Mouse (Mus musculus) forebrain, postnatal 0 days (tissue): ENCODE results near the gene Tes3-ps. TPM values are rescaled to one million over a fixed set of nuclear protein-coding genes. Genes with fewer than 3 reads are reported as not detected.

Experiments
- ATAC-seq: fragments of 200-750 bp; cut with Nextera tagmentation; 2 replicates; pipeline ENCODE4 v1.8.0; 2017; ENCODE audit warnings: mild to moderate bottlenecking, moderate library complexity
- DNase-seq: peaks from one replicate; pipeline ENCODE4 v3.0.0-alpha.2; 2015
- H3K27ac ChIP-seq: fragments of 300-500 bp; sonication (generic); 2 replicates; pipeline ENCODE4 v1.5.1; 2014; ENCODE audit warnings: low read depth, mild to moderate bottlenecking, antibody characterized with exemption, low read length, moderate library complexity, mixed read lengths
- H3K27me3 ChIP-seq: fragments of 300-500 bp; sonication (generic); 2 replicates; pipeline ENCODE4 v1.6.1; 2014; ENCODE audit warnings: mild to moderate bottlenecking, low read length, mixed read lengths; ENCODE audit not compliant: insufficient read depth
- H3K36me3 ChIP-seq: fragments of 300-500 bp; sonication (generic); 2 replicates; pipeline ENCODE4 v1.6.1; 2014; ENCODE audit warnings: mild to moderate bottlenecking, moderate library complexity; ENCODE audit not compliant: insufficient read depth
- H3K4me1 ChIP-seq: fragments of 300-500 bp; sonication (generic); 2 replicates; pipeline ENCODE4 v1.6.1; 2014; ENCODE audit warnings: antibody characterized with exemption; ENCODE audit not compliant: insufficient read depth
- H3K4me2 ChIP-seq: fragments of 300-500 bp; sonication (generic); 2 replicates; pipeline ENCODE4 v1.6.1; 2014; ENCODE audit warnings: low read depth, mild to moderate bottlenecking, moderate library complexity
- H3K4me3 ChIP-seq: fragments of 300-500 bp; sonication (generic); 2 replicates; pipeline ENCODE4 v1.5.1; 2014; ENCODE audit warnings: low read depth, low read length, mixed read lengths
- H3K9ac ChIP-seq: fragments of 300-500 bp; sonication (generic); 2 replicates; pipeline ENCODE4 v1.6.1; 2014; ENCODE audit warnings: mild to moderate bottlenecking
- H3K9me3 ChIP-seq: fragments of 300-500 bp; sonication (generic); 2 replicates; pipeline ENCODE4 v1.6.1; 2016; ENCODE audit warnings: low read length
- CTCF ChIP-seq: sonication (generic); IDR thresholded peaks from 2 replicates; pipeline ENCODE4 v1.5.1; 2016; ENCODE audit warnings: antibody characterized with exemption, control low read depth, low read depth
- WGBS: fragments of 180-500 bp; shearing (Covaris S2); extraction: QIAGEN DNeasy Blood & Tissue Kit; methylation state at CpG from one replicate; pipeline ENCODE4 v1.1.7; 2014; 5-methylcytosine and 5-hydroxymethylcytosine counted together
- polyA plus RNA-seq: library from polyadenylated mRNA; unstranded; fragments of >200 nt; fragmentation: Nextera tagmentation; extraction: Ambion mirVana; gene quantifications from 2 replicates; pipeline ENCODE4 v1.2.1, GENCODE M21; 2015
- total RNA-seq: library from RNA; depleted of rRNA; stranded (reverse); fragments of >200 nt; gene quantifications from 2 replicates; pipeline ENCODE4 v1.2.3, GENCODE M21; 2014; rRNA removed

Tes3-ps gene
- total RNA-seq (0.31 and 0.67 TPM in 2 replicates), polyA plus RNA-seq (0.49 and 0.56 TPM in 2 replicates)

DNA sequence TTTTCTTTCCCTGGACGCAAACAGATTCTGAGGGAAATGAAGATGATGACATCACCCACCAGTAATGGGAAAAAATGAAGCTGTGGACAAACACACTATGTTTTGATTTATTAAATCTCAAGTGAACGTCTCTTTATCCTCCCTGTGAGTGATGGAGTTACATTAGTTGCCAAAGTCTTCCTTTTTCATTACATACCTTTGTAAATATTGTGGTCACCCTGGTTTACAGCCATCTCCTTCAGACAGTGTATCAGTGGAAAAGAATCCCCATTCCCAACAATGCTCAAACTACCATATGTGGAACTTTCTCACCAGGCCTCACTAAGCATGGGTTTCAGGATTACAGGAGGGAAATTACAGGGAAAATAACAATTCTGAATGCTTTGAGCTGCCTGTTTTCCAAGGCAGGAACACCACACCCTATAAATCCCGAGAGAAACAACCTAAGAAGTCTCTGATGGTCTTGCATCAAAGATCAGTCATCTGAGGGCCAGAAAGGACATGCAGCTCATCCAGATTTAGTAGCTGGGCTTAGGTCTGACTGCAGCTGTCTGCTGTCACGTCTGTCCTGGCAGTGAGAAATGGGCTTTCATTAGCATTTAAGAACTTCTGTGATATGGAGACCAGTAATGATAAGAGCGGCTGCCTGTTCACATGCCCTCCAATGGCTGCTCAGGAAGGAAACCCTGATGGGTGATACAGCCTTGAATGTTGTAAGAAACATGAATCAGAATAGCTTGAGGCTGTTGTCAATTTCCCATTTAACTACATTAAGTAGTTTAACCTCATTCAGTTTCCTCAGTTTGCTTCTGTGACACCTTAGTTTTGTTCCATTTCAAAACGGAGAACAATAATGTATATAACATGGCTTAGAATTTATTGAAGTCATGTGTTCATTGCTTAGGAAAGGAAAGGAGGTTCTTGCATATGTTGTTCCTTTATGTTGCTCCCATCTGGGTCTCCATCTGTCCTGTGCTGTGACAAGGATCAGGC is at the start of gene Tes3-ps:
Gene Tes3-ps (plus strand): TSS at position 943 of the 993 bp plus-strand sequence.
- Histone ChIP-seq H3K9ac (no peak within 1 kb of the TSS), H3K9me3 (no peaks in the 10 kb centered on the region), H3K27ac (no peak within 1 kb of the TSS), H3K4me3 (no peak within 1 kb of the TSS), H3K36me3 (no peaks in the 10 kb centered on the region), H3K27me3 (no peaks in the 10 kb centered on the region), H3K4me2 (no peak within 1 kb of the TSS), H3K4me1 (no peaks in the 10 kb centered on the region)
- ATAC-seq = no peak
- no peak for DNase-seq
- TF ChIP-seq CTCF = no peak
- WGBS = 79% methylated on average over 6 of the region's 6 CpGs

DNA sequence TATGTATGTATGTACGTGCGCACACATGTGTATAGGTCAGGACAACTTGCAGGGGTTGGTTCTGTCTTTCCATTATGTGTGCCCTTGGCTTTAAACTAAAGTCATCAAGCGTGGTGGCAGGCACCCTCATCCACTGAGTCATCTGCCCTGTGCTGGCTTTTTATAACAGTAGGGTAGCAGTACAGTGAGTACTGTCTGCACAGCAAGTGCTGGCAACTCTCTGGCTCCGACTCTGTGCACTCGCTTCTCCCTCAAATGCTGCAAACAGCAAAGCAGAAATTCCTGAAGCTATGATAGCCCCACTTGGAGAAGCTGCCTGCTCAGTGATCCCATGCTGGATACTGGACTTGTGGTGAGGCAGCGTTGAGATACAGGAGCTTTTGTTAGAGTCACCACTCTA is 48.7 kb upstream of the Tes3-ps start:
- Histone ChIP-seq H3K36me3 (peaks cover 42% of the 10 kb centered on the region), H3K4me2 (no peak overlapping the region), H3K27ac (no peak overlapping the region), H3K27me3 (no peaks in the 10 kb centered on the region), H3K9ac (no peak overlapping the region), H3K4me3 (no peak overlapping the region), H3K9me3 (no peaks in the 10 kb centered on the region), H3K4me1 (no peaks in the 10 kb centered on the region)
- 96% methylated on average over 6 of the region's 6 CpGs for WGBS
- DNase-seq = no peak
- TF ChIP-seq CTCF = no peak
- no peak for ATAC-seq

DNA sequence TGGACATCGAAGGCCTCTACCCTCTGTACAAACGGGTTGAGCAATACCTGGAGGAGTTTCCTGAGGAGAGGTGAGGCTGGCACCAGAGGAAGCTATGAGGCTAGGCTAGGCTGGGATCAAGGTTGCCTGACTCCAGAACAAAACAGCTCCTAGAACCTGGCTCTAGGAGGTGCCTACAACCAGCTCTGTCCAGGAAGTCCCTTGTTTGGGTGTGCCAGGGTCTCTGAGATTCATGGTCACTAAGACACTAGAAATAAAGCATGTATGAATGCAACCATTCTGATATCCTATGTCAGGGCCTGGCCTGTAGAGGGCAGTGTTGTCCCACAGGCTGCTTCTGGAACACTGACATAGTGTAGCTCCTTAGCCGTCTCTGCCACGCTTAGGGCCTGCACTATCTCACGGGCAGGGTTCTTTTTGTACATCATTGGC is 43.8 kb upstream of the Tes3-ps start:
- H3K4me2 ChIP-seq = no peak overlapping the region
- peak; percentile 98 for TF ChIP-seq CTCF
- no peaks in the 10 kb centered on the region for H3K4me1 ChIP-seq
- H3K9me3 ChIP-seq = no peaks in the 10 kb centered on the region
- peak; percentile 95 for ATAC-seq
- H3K36me3 ChIP-seq = peaks cover 45% of the 10 kb centered on the region
- no peaks in the 10 kb centered on the region for H3K27me3 ChIP-seq
- no peak overlapping the region for H3K9ac ChIP-seq
- peak; percentile 84 for DNase-seq
- no peak overlapping the region for H3K27ac ChIP-seq
- H3K4me3 ChIP-seq = no peak overlapping the region
- 36% methylated on average over 5 of the region's 5 CpGs for WGBS

DNA sequence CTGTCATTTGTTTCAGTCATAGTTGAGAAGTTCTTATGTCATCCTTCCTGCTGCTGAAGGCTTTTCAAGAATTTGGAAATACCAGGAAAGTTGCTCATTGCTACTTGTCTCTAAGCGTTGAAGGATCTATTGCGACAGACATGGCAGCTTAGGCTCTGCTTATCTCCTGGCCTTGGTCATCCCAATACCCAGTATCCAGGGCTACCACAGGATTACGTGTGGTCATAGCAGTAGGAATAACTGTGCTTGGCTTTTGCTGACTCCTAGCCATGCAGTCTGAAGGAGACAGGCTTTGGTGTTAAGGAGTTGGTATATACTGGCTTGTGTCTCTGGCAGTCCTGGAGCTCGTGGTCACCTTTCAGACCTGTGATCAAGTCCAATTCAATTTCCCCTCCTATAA is 32.8 kb upstream of the Tes3-ps start:
- H3K4me2 ChIP-seq = no peak overlapping the region
- H3K36me3 ChIP-seq = peaks cover 56% of the 10 kb centered on the region
- H3K27me3 ChIP-seq = no peaks in the 10 kb centered on the region
- TF ChIP-seq CTCF = no peak
- H3K4me1 ChIP-seq = no peaks in the 10 kb centered on the region
- WGBS = 91% methylated on average over 4 of the region's 4 CpGs
- H3K9ac ChIP-seq = no peak overlapping the region
- DNase-seq = no peak
- no peaks in the 10 kb centered on the region for H3K9me3 ChIP-seq
- H3K4me3 ChIP-seq = no peak overlapping the region
- no peak for ATAC-seq
- H3K27ac ChIP-seq = no peak overlapping the region

DNA sequence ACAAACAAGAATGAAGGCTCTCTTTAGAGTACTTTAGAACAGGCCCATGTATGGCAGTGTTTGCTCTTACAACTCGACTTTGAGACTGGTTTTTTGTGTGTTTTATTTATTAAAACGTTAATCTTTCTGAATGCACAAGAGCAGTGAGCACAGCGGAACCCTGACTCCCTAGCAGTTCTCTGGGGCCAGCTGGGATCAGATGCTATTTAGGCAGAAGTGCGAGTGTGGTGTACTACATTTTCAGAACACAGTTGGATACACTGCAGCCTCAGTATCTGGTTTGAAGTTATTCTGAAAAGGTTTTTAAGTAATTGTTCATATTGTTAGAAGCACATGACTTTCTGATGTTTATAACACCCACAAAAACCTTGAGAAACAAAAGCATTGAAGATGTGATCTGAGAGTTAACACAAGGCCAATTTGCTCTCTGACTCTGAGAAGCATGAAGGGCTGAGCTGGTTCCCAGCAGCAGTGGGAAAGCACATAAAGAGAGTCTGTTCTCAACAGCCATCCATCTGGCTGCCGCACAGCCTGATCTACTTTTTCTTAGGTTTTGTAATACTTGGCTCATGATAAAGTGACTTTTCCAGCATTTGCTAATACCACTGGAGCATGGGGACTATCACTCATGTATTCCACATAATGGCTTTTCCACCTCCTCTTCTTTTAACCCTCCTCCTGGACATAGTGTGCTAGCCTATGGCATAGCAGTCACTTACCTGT is 32.3 kb upstream of the Tes3-ps start:
- no peak overlapping the region for H3K4me3 ChIP-seq
- H3K9ac ChIP-seq = no peak overlapping the region
- H3K27me3 ChIP-seq = no peaks in the 10 kb centered on the region
- 83% methylated on average over 5 of the region's 5 CpGs for WGBS
- ATAC-seq = no peak
- no peaks in the 10 kb centered on the region for H3K9me3 ChIP-seq
- no peaks in the 10 kb centered on the region for H3K4me1 ChIP-seq
- no peak overlapping the region for H3K27ac ChIP-seq
- TF ChIP-seq CTCF = no peak
- H3K4me2 ChIP-seq = no peak overlapping the region
- DNase-seq = no peak
- H3K36me3 ChIP-seq = peaks cover 61% of the 10 kb centered on the region

DNA sequence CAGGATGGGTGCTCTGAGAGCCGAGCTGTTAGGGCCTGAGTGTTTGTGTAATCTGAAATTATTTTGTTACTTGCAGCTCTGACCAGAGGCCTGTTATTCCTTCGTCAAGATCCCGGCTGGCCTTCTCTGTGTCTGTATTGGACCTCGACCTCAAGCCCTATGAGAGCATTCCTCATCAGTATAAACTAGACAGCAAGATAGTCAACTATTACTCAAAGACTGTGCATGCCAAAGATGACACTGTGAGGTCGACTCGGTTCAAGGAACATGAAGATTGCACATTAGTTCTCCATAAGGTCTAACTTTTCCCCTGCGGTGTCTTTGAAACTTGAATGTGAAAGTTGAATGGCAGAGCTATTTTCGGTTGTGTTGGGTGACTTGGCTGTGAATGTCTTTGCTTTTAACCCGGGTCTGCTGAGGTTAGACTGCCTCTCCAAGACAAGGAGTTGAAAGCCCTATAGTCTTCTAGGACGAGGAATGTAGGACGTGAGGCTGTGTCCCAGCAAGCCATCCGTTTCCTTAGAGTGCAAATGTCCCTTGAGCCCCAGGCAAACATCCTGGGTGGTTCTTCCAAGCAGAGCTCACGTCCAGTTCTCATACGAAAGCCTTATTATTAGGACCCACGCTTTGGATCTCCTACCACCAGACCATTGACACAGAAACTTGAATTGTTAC is 31.5 kb upstream of the Tes3-ps start:
- no peak overlapping the region for H3K4me2 ChIP-seq
- no peaks in the 10 kb centered on the region for H3K27me3 ChIP-seq
- no peaks in the 10 kb centered on the region for H3K4me1 ChIP-seq
- TF ChIP-seq CTCF = no peak
- H3K27ac ChIP-seq = no peak overlapping the region
- DNase-seq (no peak), ATAC-seq (no peak)
- WGBS = 87% methylated on average over 15 of the region's 15 CpGs
- H3K9me3 ChIP-seq = no peaks in the 10 kb centered on the region
- H3K9ac ChIP-seq = no peak overlapping the region
- H3K36me3 ChIP-seq = peaks cover 62% of the 10 kb centered on the region
- H3K4me3 ChIP-seq = no peak overlapping the region
